Mouse (Mus musculus) urinary bladder, adult 18-20 months (tissue): ENCODE data around the gene Cenpt.
A peak's percentile ranks its signal among the peaks of the same experiment; 100 is the strongest.

Experiments used
- DNase-seq, 2 experiments: peaks; one replicate each; pipeline ENCODE4 v3.0.0; 2022; ENCODE audit warnings: low spot score in 2 of 2, mixed read lengths in 2 of 2

The Cenpt gene

GRCm38 (mm10) chr8:105853178-105853577, at the start of gene Cenpt:
Gene Cenpt (minus strand): TSS chr8:105853278.
- DNase-seq = no peak

- peak in 1 of 2 experiments; percentile 18 for DNase-seq
These were observed 48.0 kb upstream of the Cenpt start for GRCm38 (mm10) chr8:105900941-105901616.

- DNase-seq = peak; percentile 87 to 92
These were observed 47.3 kb upstream of the Cenpt start, which contains the start of gene Pskh1 for GRCm38 (mm10) chr8:105900180-105900940. Gene Pskh1 (plus strand): TSS chr8:105900441.

GRCm38 (mm10) chr8:105897801-105898480, 44.9 kb upstream of the Cenpt start:
- DNase-seq = no peak

- DNase-seq = peak; percentile 26 to 35
These were observed 40.3 kb upstream of the Cenpt start, which contains the start of gene Nrn1l for GRCm38 (mm10) chr8:105893339-105893738. Gene Nrn1l (plus strand): TSS chr8:105893567.

GRCm38 (mm10) chr8:105892432-105892831, 39.4 kb upstream of the Cenpt start:
- DNase-seq = peak in 1 of 2 experiments; percentile 18

GRCm38 (mm10) chr8:105890870-105891269, 37.8 kb upstream of the Cenpt start:
- no peak for DNase-seq

- no peak for DNase-seq
These were observed 36.8 kb upstream of the Cenpt start for GRCm38 (mm10) chr8:105889756-105890465.

- DNase-seq = peak; percentile 66 to 91
These were observed 27.9 kb upstream of the Cenpt start, which contains the start of gene Edc4 for GRCm38 (mm10) chr8:105880754-105881520. Gene Edc4 (plus strand): TSS chr8:105880881.

- DNase-seq = no peak
These were observed 21.2 kb upstream of the Cenpt start for GRCm38 (mm10) chr8:105874301-105874700.

GRCm38 (mm10) chr8:105866364-105867029, 13.4 kb upstream of the Cenpt start:
- DNase-seq = no peak

- DNase-seq = no peak
These were observed 8.9 kb upstream of the Cenpt start for GRCm38 (mm10) chr8:105861951-105862350.

- peak; percentile 81 to 96 for DNase-seq
These were observed 7.3 kb upstream of the Cenpt start, which contains the start of gene Nutf2 for GRCm38 (mm10) chr8:105860143-105860981. Gene Nutf2 (plus strand): TSS chr8:105860580.

GRCm38 (mm10) chr8:105859314-105859713, 6.2 kb upstream of the Cenpt start:
- DNase-seq = no peak

GRCm38 (mm10) chr8:105858495-105858894, 5.4 kb upstream of the Cenpt start:
- DNase-seq = no peak

- no peak for DNase-seq
These were observed 3.2 kb upstream of the Cenpt start for GRCm38 (mm10) chr8:105856168-105856835.

- DNase-seq = peak in 1 of 2 experiments; percentile 27
These were observed 2.4 kb upstream of the Cenpt start for GRCm38 (mm10) chr8:105855248-105856167.
